Mouse (Mus musculus): Measurements from ENCODE around the gene H2afj. TPM values are rescaled to one million over a fixed set of nuclear protein-coding genes. Genes with fewer than 3 reads are reported as not detected.

H2afj gene
- polyA plus RNA-seq, 1 experiment from 2014 or later = 107 TPM

- Histone ChIP-seq H3K36me3 (ENCODE audit: control insufficient read depth, insufficient read depth, low read length) (peaks cover 9% of the 10 kb centered on the region; the same call in 1 of the 2 replicates), H3K4me2 (peak within 1 kb of the TSS; percentile 72), H3K4me1 (ENCODE audit: control insufficient read depth, insufficient read depth, low read length) (peaks cover 4% of the 10 kb centered on the region), H3K9me3 (ENCODE audit: control insufficient read depth, low read length) (no peaks in the 10 kb centered on the region), H3K27me3 (ENCODE audit: control insufficient read depth, insufficient read depth, low read length) (no peaks in the 10 kb centered on the region), H3K27ac (ENCODE audit: low read depth, low read length) (peak within 1 kb of the TSS; percentile 48), H3K4me3 (ENCODE audit: low read depth, low read length) (peak within 1 kb of the TSS; percentile 100), H3K9ac (ENCODE audit: low read length) (peak within 1 kb of the TSS; percentile 99)
- ATAC-seq (ENCODE audit: low FRiP score) (peak; percentile 100), DNase-seq (ENCODE audit: low spot score, missing footprints) (peak; percentile 98)
- WGBS = under 1% methylated on average over 45 of the region's 45 CpGs
Measured at GRCm38 (mm10) chr6:136827881-136828561, 20.0 kb downstream of the H2afj start, which contains the start of gene Wbp11. Wbp11 (minus strand) TSS chr6:136828233.

GRCm38 (mm10) chr6:136828681-136829080 lies 20.6 kb downstream of the H2afj start:
- 34% methylated on average over 4 of the region's 4 CpGs for WGBS
- Histone ChIP-seq H3K9me3 (ENCODE audit: control insufficient read depth, low read length) (no peaks in the 10 kb centered on the region), H3K4me1 (ENCODE audit: control insufficient read depth, insufficient read depth, low read length) (peaks cover 4% of the 10 kb centered on the region), H3K4me3 (ENCODE audit: low read depth, low read length) (peak overlapping the region; percentile 100), H3K4me2 (peak overlapping the region; percentile 50), H3K36me3 (ENCODE audit: control insufficient read depth, insufficient read depth, low read length) (peaks cover 9% of the 10 kb centered on the region; the same call in 1 of the 2 replicates), H3K27me3 (ENCODE audit: control insufficient read depth, insufficient read depth, low read length) (no peaks in the 10 kb centered on the region), H3K9ac (ENCODE audit: low read length) (peak overlapping the region; percentile 99), H3K27ac (ENCODE audit: low read depth, low read length) (no peak overlapping the region)
- DNase-seq (ENCODE audit: low spot score, missing footprints) = peak; percentile 86
- peak; percentile 7; the same call in 1 of the 2 replicates for ATAC-seq (ENCODE audit: low FRiP score)

- no peak for ATAC-seq (ENCODE audit: low FRiP score)
- no peak for DNase-seq (ENCODE audit: low spot score, missing footprints)
- H3K9ac ChIP-seq (ENCODE audit: low read length) = no peak overlapping the region
- no peak overlapping the region for H3K4me2 ChIP-seq
- H3K27ac ChIP-seq (ENCODE audit: low read depth, low read length) = no peak overlapping the region
- H3K4me3 ChIP-seq (ENCODE audit: low read depth, low read length) = no peak overlapping the region
- no peaks in the 10 kb centered on the region for H3K27me3 ChIP-seq (ENCODE audit: control insufficient read depth, insufficient read depth, low read length)
- no peaks in the 10 kb centered on the region for H3K36me3 ChIP-seq (ENCODE audit: control insufficient read depth, insufficient read depth, low read length)
- no peaks in the 10 kb centered on the region for H3K9me3 ChIP-seq (ENCODE audit: control insufficient read depth, low read length)
- peaks cover 4% of the 10 kb centered on the region for H3K4me1 ChIP-seq (ENCODE audit: control insufficient read depth, insufficient read depth, low read length)
- 76% methylated on average over 5 of the region's 5 CpGs for WGBS
Measured at GRCm38 (mm10) chr6:136831712-136832111, 23.7 kb downstream of the H2afj start.

- ATAC-seq (ENCODE audit: low FRiP score) (no peak), DNase-seq (ENCODE audit: low spot score, missing footprints) (no peak)
- H3K9me3 ChIP-seq (ENCODE audit: control insufficient read depth, low read length) = no peaks in the 10 kb centered on the region
- no peaks in the 10 kb centered on the region for H3K4me1 ChIP-seq (ENCODE audit: control insufficient read depth, insufficient read depth, low read length)
- H3K4me3 ChIP-seq (ENCODE audit: low read depth, low read length) = no peak within 1 kb of the TSS
- no peak within 1 kb of the TSS for H3K9ac ChIP-seq (ENCODE audit: low read length)
- no peak within 1 kb of the TSS for H3K4me2 ChIP-seq
- H3K27ac ChIP-seq (ENCODE audit: low read depth, low read length) = no peak within 1 kb of the TSS
- H3K36me3 ChIP-seq (ENCODE audit: control insufficient read depth, insufficient read depth, low read length) = no peaks in the 10 kb centered on the region
- 59% methylated on average over 4 of the region's 4 CpGs for WGBS
- no peaks in the 10 kb centered on the region for H3K27me3 ChIP-seq (ENCODE audit: control insufficient read depth, insufficient read depth, low read length)
Measured at GRCm38 (mm10) chr6:136835352-136835751, 27.3 kb downstream of the H2afj start, which contains the start of gene Smco3. Smco3 (minus strand) TSS chr6:136835452.

GRCm38 (mm10) chr6:136837323-136837722 lies 29.3 kb downstream of the H2afj start:
- Histone ChIP-seq H3K4me2 (no peak overlapping the region), H3K4me1 (ENCODE audit: control insufficient read depth, insufficient read depth, low read length) (no peaks in the 10 kb centered on the region), H3K27ac (ENCODE audit: low read depth, low read length) (no peak overlapping the region), H3K36me3 (ENCODE audit: control insufficient read depth, insufficient read depth, low read length) (no peaks in the 10 kb centered on the region), H3K4me3 (ENCODE audit: low read depth, low read length) (no peak overlapping the region), H3K27me3 (ENCODE audit: control insufficient read depth, insufficient read depth, low read length) (no peaks in the 10 kb centered on the region), H3K9me3 (ENCODE audit: control insufficient read depth, low read length) (no peaks in the 10 kb centered on the region), H3K9ac (ENCODE audit: low read length) (no peak overlapping the region)
- DNase-seq (ENCODE audit: low spot score, missing footprints) (no peak), ATAC-seq (ENCODE audit: low FRiP score) (no peak)
- WGBS = 80% methylated on average over 3 of the region's 3 CpGs

GRCm38 (mm10) chr6:136844903-136845302 lies 36.9 kb downstream of the H2afj start:
- Histone ChIP-seq H3K4me2 (no peak overlapping the region), H3K4me3 (ENCODE audit: low read depth, low read length) (no peak overlapping the region), H3K36me3 (ENCODE audit: control insufficient read depth, insufficient read depth, low read length) (no peaks in the 10 kb centered on the region), H3K9me3 (ENCODE audit: control insufficient read depth, low read length) (no peaks in the 10 kb centered on the region), H3K27ac (ENCODE audit: low read depth, low read length) (no peak overlapping the region), H3K4me1 (ENCODE audit: control insufficient read depth, insufficient read depth, low read length) (no peaks in the 10 kb centered on the region), H3K9ac (ENCODE audit: low read length) (no peak overlapping the region), H3K27me3 (ENCODE audit: control insufficient read depth, insufficient read depth, low read length) (no peaks in the 10 kb centered on the region)
- no peak for ATAC-seq (ENCODE audit: low FRiP score)
- DNase-seq (ENCODE audit: low spot score, missing footprints) = no peak
- WGBS = 65% methylated on average over 2 of the region's 2 CpGs

GRCm38 (mm10) chr6:136845706-136846480 lies 37.8 kb downstream of the H2afj start:
- Histone ChIP-seq H3K36me3 (ENCODE audit: control insufficient read depth, insufficient read depth, low read length) (no peaks in the 10 kb centered on the region), H3K27me3 (ENCODE audit: control insufficient read depth, insufficient read depth, low read length) (no peaks in the 10 kb centered on the region), H3K27ac (ENCODE audit: low read depth, low read length) (no peak overlapping the region), H3K9ac (ENCODE audit: low read length) (no peak overlapping the region), H3K9me3 (ENCODE audit: control insufficient read depth, low read length) (no peaks in the 10 kb centered on the region), H3K4me1 (ENCODE audit: control insufficient read depth, insufficient read depth, low read length) (no peaks in the 10 kb centered on the region), H3K4me3 (ENCODE audit: low read depth, low read length) (no peak overlapping the region), H3K4me2 (no peak overlapping the region)
- 80% methylated on average over 5 of the region's 5 CpGs for WGBS
- no peak for ATAC-seq (ENCODE audit: low FRiP score)
- DNase-seq (ENCODE audit: low spot score, missing footprints) = peak; percentile 51

- ATAC-seq (ENCODE audit: low FRiP score) (no peak), DNase-seq (ENCODE audit: low spot score, missing footprints) (peak; percentile 82)
- H3K27ac ChIP-seq (ENCODE audit: low read depth, low read length) = no peak overlapping the region
- no peak overlapping the region for H3K4me2 ChIP-seq
- WGBS = 94% methylated on average over 3 of the region's 3 CpGs
- no peaks in the 10 kb centered on the region for H3K27me3 ChIP-seq (ENCODE audit: control insufficient read depth, insufficient read depth, low read length)
- H3K9ac ChIP-seq (ENCODE audit: low read length) = no peak overlapping the region
- H3K4me1 ChIP-seq (ENCODE audit: control insufficient read depth, insufficient read depth, low read length) = no peaks in the 10 kb centered on the region
- no peaks in the 10 kb centered on the region for H3K36me3 ChIP-seq (ENCODE audit: control insufficient read depth, insufficient read depth, low read length)
- no peaks in the 10 kb centered on the region for H3K9me3 ChIP-seq (ENCODE audit: control insufficient read depth, low read length)
- no peak overlapping the region for H3K4me3 ChIP-seq (ENCODE audit: low read depth, low read length)
Measured at GRCm38 (mm10) chr6:136847267-136847666, 39.2 kb downstream of the H2afj start.

GRCm38 (mm10) chr6:136847790-136848189 lies 39.7 kb downstream of the H2afj start:
- no peak overlapping the region for H3K27ac ChIP-seq (ENCODE audit: low read depth, low read length)
- H3K4me3 ChIP-seq (ENCODE audit: low read depth, low read length) = no peak overlapping the region
- no peaks in the 10 kb centered on the region for H3K9me3 ChIP-seq (ENCODE audit: control insufficient read depth, low read length)
- ATAC-seq (ENCODE audit: low FRiP score) = no peak
- WGBS = 28% methylated on average over 2 of the region's 2 CpGs
- H3K27me3 ChIP-seq (ENCODE audit: control insufficient read depth, insufficient read depth, low read length) = no peaks in the 10 kb centered on the region
- no peak overlapping the region for H3K4me2 ChIP-seq
- no peaks in the 10 kb centered on the region for H3K4me1 ChIP-seq (ENCODE audit: control insufficient read depth, insufficient read depth, low read length)
- no peak overlapping the region for H3K9ac ChIP-seq (ENCODE audit: low read length)
- peak; percentile 86 for DNase-seq (ENCODE audit: low spot score, missing footprints)
- no peaks in the 10 kb centered on the region for H3K36me3 ChIP-seq (ENCODE audit: control insufficient read depth, insufficient read depth, low read length)
